Mouse (Mus musculus): Measurements from ENCODE around the gene Dnal4. TPM values are rescaled to one million over a fixed set of nuclear protein-coding genes. Genes with fewer than 3 reads are reported as not detected.

Dnal4 gene
- total RNA-seq (2023), result 8.1 and 8.8 TPM in 2 replicates

GRCm38 (mm10) chr15:79777749-79778148 lies at the start of gene Dnal4:
TSS of gene Dnal4 (minus strand) at chr15:79777849.

GRCm38 (mm10) chr15:79804352-79805071 lies 26.9 kb upstream of the Dnal4 start, which contains the start of gene Nptxr:
TSS of gene Nptxr (minus strand) at chr15:79804766.

GRCm38 (mm10) chr15:79741921-79742705 lies 35.5 kb downstream of the Dnal4 start, which contains the start of gene Sun2:
TSS of gene Sun2 (minus strand) at chr15:79742536.

Other genes starting within 250 kb of the Dnal4 start
- gene Ddx17, start 231.1 kb downstream of the Dnal4 start, total RNA-seq (2023), result 180 and 232 TPM in 2 replicates
- gene Dmc1, start 172.7 kb downstream of the Dnal4 start, total RNA-seq (2023), result 0.93 and 1.1 TPM in 2 replicates
- gene Fam227a, start 118.9 kb downstream of the Dnal4 start, total RNA-seq (2023), result 2.2 and 3.6 TPM in 2 replicates
- 18.5 and 21.2 TPM in 2 replicates for gene Cby1, start 118.7 kb downstream of the Dnal4 start, total RNA-seq (2023)
- gene Tomm22, start 107.0 kb downstream of the Dnal4 start, total RNA-seq (2023), result 98.8 and 117 TPM in 2 replicates
- gene Josd1, start 89.9 kb downstream of the Dnal4 start, total RNA-seq (2023), result 24.1 and 31.5 TPM in 2 replicates
- 95.9 and 107 TPM in 2 replicates for gene Gtpbp1, start 87.0 kb downstream of the Dnal4 start, total RNA-seq (2023)
- 664 and 823 TPM in 2 replicates for gene Sun2, start 35.3 kb downstream of the Dnal4 start, total RNA-seq (2023)
- gene Nptxr, start 26.9 kb upstream of the Dnal4 start, total RNA-seq (2023), result 0.09 and 0.25 TPM in 2 replicates
- not detected in 2 replicates for gene Npcd, start 56.4 kb upstream of the Dnal4 start, total RNA-seq (2023)
- gene Cbx6, start 56.8 kb upstream of the Dnal4 start, total RNA-seq (2023), result 2.2 and 2.3 TPM in 2 replicates
- gene Apobec3, start 113.8 kb upstream of the Dnal4 start, total RNA-seq (2023), result 41.0 and 57.2 TPM in 2 replicates
- gene Cbx7, start 193.3 kb upstream of the Dnal4 start, total RNA-seq (2023), result 4.6 and 7.0 TPM in 2 replicates
- gene Pdgfb, start 237.1 kb upstream of the Dnal4 start, total RNA-seq (2023), result 0.25 and 0.61 TPM in 2 replicates

Data from neutrophil, adult 65 days (primary cell).